Mouse (Mus musculus): ENCODE measurements around the gene Rcc2.

DNA sequence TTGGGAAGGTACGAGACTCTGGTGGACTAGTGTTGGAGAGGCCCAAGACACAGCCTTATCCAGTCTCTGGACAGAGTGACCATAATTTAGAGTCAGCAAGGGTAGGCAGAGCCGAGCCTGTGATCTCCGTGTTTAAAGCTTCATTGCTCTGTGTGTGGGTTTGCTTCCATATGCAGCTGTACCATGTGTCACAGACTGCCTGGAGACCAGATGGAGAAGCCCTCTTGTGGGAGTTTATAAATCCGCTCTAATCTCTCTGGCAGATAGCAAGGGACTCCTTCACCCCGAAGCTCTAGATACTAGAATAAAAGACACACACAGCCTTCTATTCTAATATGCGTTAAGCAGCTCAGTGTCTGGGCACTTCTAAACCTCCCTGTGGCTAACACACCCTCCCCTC, 24.4 kb downstream of the Rcc2 start:
- TF ChIP-seq CTCF (conservative IDR thresholded peaks at IDR 0.05 in 1 of 2, IDR thresholded peaks at IDR 0.05 in 1 of 2; ENCODE audit: low read depth in 2 of 2, low read length in 2 of 2) (no peak), POLR2A (IDR thresholded peaks at IDR 0.05; ENCODE audit: low read depth, low read length) (no peak; the same call in 1 of the 2 replicates)
